Mouse (Mus musculus) layer of hippocampus, adult 11-12 months (tissue): Measurements from ENCODE around the gene Rbms3.

Experiments
- DNase-seq: peaks from one replicate; pipeline ENCODE4 v3.0.0; 2022; ENCODE audit warnings: low spot score

Rbms3 gene

DNA sequence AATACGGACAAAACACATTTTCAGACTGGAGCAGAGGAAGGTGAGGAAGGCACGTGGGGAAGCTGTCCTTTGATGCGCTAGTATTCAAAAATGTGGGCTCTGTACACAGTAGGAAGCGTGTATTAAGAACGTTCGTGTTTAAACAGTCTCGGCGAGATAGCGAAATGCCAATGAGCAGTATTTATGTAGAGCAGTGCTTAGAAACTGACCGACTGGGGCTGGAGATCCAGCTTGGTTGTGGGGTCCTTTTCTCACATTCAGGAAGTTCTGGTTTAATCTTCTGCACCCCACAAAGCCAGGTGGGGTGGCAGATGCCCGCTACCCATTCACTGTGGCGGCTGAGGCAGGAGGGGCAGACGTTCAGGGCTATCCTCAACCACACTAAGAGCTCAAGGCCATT, 153.0 kb downstream of the Rbms3 start:
- no peak for DNase-seq

DNA sequence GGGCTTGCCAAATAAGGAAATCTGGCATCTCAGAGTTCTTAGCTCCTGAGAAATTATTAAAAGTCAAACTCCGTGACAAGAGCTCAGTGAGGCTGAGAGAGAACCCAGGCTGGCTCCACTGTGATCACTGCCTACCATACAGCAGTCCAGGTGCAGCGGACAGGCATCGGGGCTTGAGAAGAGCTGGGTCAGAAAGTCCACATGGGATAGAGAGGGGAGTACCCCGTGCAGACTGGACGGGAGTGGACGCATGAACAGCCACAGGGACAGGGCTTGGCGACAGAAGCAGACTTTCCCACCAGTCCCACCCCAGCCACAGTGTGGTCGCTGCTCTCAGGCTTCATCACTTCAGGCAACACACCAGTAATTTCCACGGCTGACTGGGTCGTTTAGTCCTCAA, 176.9 kb downstream of the Rbms3 start:
- DNase-seq, result no peak

DNA sequence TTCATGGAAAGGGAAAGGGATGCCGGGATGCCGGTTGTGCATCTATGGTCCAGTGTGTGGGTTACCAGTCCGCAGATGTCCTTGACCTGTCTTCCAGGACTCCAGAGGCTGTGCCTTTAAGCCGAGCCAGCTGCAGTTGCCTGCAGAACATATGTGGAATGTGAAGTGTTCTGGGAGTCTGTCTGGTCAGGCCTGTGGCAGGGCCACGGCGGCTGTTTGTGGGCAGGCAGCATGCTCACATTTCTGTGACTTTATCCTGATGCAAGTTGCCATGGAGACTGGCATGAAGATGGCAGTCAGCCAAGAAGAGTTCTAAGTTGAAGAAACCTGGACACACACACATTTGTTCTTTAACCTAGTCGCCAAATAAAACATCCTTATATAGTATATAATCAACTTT, 187.1 kb downstream of the Rbms3 start:
- no peak for DNase-seq

DNA sequence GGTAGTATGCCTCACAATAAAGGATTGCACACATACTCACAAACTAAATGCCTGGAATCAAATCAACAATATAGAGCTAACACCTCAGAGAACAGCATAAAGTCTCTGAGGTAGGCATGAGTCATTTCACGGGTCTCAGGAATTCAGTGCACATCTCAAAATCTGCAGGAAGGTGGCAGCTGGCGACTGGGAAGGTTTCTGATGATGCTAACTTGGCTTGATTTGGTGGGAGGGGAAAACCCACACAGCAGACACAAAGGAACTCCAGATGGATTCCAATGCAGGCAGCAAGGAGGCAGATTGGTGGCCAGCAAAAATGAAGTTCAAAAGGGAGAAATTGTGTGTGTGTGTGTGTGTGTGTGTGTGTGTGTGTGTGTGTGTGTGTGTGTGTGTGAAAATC, 193.9 kb downstream of the Rbms3 start:
- peak; percentile 35 for DNase-seq

DNA sequence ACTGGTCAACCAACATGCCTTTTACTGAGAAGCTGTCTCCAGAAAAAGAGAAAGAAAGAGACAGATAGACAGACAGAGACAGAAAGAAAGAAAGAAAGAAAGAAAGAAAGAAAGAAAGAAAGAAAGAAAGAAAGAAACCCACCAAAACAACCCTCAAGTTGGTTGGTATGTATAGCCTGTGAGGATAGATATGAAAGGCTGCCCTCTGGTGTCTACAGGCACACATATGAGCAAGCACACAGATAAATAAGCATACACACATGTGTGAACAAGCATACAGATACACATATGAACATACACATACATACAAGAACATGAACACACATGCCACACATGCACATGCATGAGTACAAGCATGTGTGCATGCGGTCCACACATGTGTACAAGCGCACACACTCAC, 199.0 kb downstream of the Rbms3 start:
- DNase-seq, result no peak

DNA sequence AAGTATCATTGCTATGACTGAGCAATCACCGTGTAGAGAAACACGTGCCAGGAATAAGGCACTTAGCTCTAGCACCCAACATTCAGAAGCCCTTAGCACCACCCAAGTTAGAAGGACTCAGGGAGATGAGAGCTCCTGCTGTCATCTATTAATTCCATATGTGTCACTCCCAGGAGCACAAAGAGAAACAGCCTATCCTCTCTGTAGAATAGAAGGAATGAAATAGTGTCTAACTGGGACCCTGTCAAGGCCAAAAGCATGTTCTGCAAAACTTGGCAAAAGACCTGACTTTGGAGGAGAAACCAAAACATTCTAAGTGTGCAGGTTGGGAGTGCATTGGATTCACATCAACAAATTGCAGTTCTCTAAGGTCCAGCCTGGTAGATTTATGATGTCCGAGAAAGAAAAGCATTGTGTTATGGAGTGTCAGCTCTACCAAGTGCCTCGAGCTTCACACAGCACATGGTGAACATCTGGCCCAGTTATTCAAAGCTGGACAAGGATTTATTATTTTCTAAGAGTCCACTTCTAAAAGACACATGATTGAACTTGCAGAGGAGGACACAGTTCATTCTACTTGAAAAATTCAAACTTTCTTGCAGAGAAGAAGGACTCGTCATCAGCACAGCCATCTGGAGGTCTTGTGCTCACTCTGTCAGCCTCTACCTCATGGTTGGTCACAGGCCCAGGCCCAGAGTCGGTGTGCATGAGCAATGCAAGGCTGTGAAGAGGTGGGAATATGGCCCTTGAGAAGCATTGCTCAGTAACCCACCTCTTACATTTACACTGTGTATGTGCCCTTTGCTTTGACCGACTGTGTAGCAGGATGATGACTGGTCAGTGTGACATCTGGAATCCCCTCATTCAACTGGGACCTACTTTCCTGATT, 200.3 kb downstream of the Rbms3 start:
- DNase-seq, result no peak

DNA sequence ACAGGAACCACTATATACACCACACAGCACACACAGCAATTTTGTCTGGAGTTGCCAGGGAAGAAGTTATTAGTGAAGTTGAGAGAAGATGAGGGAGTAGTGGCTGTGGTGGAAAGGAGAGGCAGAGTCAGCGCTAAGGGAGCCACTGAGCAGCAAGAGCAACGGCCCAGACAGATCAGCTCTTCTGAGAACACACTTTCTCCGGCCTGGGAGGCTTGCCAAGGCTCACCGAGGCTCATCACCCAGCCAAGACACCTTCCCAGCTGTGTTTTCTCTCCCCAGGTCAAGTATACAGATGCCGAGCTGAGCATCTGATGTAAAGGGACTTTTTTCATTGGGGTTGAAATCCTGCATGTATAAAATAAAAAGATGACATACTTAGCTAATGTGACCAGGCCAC, 206.5 kb downstream of the Rbms3 start:
- no peak for DNase-seq

DNA sequence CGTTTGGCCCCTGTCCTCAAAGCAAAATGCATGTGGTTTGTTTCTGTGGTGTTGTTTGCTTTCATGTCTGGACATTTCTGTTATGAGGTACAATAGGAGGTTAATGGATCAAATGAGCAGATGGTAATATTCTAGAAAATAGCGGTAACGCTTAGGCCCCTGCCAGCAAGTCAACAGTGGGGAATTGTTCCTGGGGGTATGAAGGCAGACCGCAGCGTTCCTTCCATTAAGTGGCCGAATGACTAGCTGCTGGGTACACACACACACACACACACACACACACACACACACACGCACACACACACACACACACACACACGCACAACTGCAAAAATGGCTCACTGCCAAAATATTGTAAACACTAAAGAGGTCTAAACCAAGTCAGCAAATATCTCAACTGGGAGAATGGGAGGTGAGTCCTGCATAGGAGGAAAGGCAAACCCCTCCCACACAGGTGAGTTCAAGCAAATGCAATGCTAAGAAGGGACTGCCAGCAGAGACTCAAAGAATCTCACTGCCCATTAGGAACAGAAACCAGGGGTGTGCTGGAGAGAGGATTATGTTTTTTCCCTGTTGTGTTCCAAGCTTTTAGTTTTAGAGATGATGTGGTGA, 209.7 kb downstream of the Rbms3 start:
- DNase-seq, result no peak

DNA sequence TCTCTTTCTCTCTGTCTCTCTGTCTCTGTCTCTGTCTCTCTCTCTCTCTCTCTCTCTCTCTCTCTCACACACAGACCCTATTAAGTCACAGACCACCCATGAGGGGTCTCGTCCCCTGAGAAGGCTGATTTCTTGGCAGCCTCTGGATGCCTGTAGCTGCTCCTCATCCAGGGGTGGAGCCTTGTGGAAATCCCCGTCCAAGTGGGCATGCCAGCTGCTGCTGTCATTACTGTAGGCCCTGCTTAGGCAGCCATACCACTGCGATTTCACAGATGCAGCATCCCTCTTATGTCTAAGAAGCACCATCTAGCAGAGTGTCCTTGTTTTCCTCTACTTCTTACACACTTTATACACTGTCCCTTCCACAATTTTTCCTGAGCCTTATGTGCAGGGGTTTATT, 216.5 kb downstream of the Rbms3 start:
- DNase-seq, result no peak

DNA sequence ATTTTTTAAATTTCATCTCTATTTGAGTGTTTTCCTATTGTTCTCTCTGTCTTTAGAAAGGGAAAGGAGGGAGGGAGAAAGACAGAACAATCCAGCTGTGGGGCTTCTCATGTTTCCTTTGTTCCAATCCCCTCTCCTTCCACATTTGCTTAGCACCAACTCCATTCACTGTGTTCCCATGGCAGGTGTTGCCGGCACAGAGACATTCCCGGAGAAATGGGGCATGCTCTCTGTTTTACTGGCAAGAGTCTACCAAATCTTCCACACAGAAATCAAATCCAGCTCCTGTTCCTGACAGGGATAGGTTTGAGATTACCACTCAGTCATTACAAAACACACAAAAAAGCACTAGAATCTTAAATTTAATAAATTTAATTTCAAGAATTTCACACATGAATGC, 217.1 kb downstream of the Rbms3 start:
- DNase-seq, result no peak

DNA sequence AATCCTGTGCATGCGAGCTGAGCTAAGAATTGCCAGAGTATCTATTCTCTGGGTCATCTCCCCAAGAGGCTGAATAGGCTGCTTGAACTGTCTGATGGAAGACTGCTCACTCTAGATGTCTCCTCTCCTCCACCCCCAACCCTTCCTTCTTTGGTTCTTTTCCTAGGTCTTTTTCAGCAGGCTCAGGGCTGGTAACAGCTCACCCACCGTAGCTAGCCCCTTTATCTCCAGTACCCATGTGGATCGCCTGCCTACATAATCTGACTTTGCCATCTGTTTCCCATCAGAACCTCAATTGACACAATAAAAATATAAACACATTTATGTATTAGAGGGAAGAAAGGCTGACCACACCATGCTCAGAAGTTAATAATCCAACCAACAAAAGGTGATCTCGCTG, 225.1 kb downstream of the Rbms3 start:
- no peak for DNase-seq

DNA sequence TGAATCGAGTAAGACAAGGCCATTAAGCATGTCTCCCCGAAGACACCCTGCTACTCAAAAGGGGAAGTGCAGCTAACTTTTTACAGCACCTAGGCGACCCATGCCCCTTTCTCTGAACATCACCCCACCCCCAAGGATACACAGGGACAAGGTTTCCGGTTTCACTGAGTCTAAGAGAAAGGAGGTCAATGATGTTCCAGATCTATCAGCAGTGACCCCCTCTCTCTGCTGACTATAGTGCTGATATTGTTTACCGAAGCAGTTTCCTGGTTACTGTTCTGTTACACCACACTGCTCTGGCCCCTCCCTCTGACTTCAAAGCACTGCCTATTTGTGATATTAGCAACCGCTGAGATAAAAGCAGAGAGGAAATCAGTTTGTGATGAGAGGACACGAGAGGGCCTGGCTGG, 229.4 kb downstream of the Rbms3 start:
- DNase-seq, result no peak

DNA sequence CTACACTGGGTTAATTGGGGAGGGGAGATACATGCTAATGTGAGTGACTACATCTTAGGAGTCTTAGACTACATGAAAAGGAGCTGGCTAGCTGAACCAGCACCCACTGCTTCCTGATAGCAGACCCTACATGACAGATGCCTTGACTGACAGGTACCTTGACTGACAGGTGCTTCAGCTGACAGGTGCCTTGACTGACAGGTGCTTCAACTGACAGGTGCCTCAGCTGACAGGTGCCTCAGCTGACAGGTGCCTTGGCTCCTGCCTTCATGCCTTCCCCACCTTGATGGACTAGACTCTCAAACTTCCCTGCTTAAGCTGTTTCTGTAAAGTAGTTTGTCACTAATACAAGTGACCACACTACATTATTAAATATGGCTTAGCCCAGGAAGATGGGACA, 232.6 kb downstream of the Rbms3 start:
- DNase-seq, result no peak

DNA sequence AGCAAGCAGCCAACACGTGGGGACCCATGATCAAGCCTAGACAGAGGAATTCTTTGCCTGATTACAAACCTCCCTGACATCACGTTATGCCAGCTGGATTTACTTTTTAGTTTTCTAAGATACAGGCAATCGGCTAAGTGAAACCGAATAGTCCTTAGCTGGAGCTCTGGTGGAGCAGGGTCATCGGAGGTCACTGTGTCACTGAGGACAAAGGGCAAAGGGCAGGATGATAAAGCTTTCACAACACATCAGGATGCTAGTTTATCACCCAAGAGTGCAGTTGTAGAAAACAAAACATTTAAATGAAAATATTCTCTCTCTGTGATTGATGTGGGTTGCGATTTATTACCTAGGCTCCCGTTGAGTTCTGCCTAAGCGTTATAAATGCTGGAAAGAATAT, 233.1 kb downstream of the Rbms3 start:
- DNase-seq, result no peak

DNA sequence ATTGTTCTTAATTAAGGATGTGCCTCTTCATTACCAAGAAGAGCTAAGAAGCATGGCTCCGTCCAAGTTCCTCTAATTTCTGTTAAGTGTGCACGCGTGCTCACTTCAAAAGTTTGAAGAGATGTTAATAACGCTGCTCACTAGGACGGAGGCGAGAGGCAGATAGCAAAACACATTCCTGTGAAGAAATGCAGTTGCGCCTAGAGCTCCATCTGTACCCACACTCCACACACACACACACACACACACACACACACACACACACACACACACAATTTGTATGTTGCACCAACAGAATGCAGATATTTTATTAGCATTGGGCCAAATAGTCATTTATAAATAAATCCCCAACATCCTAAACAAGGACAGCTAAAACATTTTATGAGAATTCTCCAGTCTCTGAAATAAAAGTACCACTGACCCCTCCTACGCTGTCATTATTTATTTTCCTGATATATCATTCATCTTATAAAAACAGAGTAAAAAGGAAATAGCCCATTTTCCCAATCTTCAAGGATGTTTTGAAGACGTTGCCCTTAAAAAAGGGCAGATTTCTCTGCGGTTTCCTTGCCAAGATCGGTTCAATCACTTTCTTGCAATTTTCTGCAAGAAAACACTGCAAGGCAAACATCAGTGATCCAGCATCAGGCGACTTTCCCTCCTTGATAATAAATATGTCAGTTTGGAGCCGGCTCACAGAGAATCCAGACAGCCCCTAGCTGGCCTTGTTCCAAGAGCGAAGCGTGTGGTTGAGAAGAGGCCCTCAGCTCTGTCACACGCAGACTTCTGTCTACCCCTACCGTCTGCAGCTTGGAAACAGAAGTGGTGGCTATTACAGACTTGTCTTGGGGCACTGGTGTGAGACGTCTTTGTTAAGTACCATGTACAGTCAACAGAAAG, 235.8 kb downstream of the Rbms3 start:
- DNase-seq, result peak; percentile 6

DNA sequence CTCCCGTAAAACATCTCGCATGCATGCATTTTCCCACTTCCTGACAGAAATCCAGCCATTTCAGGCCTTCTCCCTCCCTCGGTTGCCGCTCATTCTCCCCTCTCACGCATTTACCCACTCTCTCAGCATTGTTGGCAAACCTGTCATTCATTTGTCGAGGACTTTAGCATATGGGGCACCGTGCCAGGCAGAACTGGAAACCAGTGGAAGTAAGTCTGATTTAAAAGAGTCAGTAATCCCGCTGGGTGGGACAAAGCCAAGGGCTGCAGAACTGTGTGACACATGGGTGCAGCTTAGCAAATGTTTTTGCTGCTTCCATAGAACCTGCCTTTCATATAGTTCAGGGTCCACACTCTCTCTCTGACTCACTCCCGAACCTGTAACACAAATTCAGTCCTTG, 241.7 kb downstream of the Rbms3 start:
- DNase-seq, result no peak

DNA sequence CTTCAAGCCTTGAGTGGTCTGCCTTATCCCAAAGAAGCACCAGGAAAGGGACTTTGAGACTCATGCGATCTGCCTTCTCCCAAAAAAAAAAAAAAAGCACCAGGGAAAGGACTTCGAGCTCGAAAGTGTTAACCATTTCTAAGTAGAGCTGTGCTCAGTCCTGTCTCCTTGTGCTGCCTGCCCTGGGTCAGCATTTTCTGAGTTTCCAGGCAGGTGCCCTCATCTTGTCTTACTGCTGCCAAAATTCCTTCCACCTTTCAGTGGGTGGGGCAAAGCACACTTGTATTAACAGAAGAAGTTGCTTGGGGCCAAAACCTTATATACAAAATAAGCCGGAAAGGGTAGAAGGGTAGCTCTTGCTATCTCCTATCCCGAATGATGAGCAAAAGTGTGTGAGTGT, 248.8 kb downstream of the Rbms3 start:
- DNase-seq, result no peak

DNA sequence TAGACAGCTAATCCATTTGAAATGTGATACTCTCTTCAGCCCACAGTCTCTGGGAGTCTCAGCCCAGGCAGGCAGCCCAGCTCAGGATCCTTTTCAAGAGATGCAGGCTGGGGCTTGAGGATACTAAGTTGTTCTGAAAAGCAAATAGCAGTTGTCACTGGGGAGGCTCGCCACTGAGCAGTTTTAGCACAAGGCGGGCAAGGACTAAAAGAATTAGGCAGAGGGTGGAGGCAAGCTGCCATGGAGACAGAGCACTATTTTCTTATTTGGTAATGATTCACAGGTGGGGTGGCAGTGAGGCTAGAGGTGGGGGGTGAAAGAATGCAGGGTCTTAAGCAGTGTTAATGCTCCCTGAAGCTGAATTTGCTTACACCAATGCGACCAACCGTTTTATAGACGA, 249.6 kb downstream of the Rbms3 start:
- no peak for DNase-seq

DNA sequence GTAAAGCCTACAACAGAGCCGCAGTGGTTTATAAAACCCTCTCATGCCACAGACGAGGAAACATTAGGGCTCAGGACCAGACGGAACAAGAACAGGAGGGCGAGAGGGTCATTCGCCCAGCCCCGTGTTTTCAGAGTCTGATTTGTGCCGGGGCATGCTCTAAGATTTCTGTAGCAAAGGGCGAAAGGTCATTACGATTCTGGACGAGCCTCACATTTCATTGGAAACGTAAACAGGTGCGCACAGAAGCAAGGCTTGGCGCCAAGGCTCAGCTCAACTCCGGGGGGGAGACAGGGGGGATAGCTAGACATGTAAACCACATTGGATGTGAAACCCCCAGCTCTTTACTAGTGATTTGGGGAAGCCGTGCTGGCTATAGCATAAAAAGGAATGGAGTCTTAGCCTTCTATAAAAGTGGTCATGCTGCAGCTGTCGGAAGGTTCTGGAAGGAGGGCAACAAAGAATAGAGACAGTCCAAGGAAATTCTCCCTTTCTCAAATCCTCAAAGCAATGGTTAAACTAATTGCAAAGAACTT, 250.2 kb downstream of the Rbms3 start:
- DNase-seq, result no peak

DNA sequence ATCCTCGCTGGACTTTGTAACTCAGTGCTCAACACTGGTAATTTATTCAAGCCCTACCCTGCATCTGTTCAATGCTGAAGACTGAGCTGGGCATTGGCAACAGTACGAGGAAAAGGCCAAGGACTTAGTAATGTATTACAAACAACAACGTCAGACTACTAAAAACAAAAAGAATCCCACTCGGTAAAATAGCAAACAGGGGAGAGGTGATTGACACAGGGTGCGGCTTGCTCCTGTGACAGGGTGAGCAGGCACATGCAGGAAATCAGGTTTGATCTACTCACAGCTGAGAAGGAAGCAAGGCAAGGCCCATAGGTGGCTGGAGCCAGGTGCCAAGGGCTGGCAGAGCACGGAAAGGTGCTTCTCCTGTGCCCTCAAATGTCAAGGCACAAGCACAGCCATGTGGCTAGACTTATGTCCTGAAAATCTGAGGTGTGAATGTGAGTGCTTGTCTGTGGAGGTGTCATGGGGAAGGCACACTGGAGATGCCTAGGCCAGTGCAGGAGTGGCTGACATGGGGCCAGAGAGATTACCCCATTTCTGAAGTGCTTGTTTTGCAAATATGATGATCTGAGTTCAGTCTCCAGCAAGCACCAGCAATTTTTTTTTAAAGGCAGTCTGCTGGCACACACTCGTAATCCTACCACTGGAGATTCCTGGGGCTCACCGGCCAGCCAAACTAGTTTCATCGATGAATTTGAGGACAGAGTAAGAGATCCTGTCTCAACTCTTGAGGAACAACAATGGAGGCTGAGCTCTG, 251.4 kb downstream of the Rbms3 start:
- DNase-seq, result no peak

DNA sequence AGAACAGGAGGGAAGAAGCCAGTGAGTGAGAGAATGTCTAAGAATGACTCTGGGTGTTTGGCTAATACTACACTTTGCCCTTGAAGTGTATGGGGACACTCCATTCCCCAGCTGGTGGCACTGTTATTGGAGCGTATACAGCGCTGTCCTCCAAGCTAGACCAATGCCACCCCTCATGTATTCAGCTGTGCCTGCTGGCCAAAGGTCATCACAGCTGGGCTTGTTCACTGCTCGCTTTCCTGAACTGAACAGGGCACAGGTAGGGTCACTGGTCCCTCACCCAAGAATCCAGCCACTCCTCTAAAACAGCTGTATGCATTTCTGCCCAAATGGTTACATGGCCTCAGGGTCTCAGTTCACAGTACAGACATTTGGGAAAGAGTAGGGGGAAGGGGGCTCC, 253.9 kb downstream of the Rbms3 start:
- DNase-seq, result no peak
